ENCODE assay signal across 15 mouse cellular contexts in genomic region chr7:136293536-136294145, GRCm38 (mm10).
DNase-seq lines count a peak whose midpoint lies in the region; ATAC-seq and TF ChIP-seq lines count a peak whose summit lies in the region.
"Had no signal": no experiment of that assay in that cellular context is flagged by ENCODE, and none has a peak within 500 bp of the region (broad histone marks: within the 10 kb centered on the region; RNA-seq: fewer than 3 reads in every experiment).

No protein-coding gene starts in this region.

- ATAC-seq in hindbrain, embryonic 16.5 days: peak; percentile 45; the same call in 1 of the 2 replicates
- ATAC-seq in hindbrain, embryonic 11.5 days (ENCODE audit: low FRiP score): no peak
- ATAC-seq in midbrain, postnatal 0 days (ENCODE audit: low FRiP score): no peak
- ATAC-seq: inflammation-experienced regulatory T-cells, adult 6 months had no signal

- intact Hi-C loops in gastrocnemius, postnatal 14 days (cut with DNase I; ENCODE audit: low total_unique reads): loop anchor here (10.0 kb wide), 1 partner anchor 149 kb away; no protein-coding TSS in a partner anchor

- H3K4me1 ChIP-seq in hindbrain, embryonic 16.5 days (ENCODE audit: control insufficient read depth, insufficient read depth, low read depth, low read length): no peaks in the 10 kb centered on the region
- H3K4me1 ChIP-seq in hindbrain, embryonic 11.5 days (replicated peaks; ENCODE audit: control insufficient read depth, insufficient read depth, low read length): no peaks in the 10 kb centered on the region
- no peaks in the 10 kb centered on the region for H3K4me1 ChIP-seq in midbrain, postnatal 0 days (ENCODE audit: insufficient read depth, low read length)
- H3K4me1 ChIP-seq: liver, embryonic 13.5 days had no signal

- H3K4me2 ChIP-seq in hindbrain, embryonic 16.5 days (ENCODE audit: low read length): no peak overlapping the region
- no peak overlapping the region for H3K4me2 ChIP-seq in hindbrain, embryonic 11.5 days (replicated peaks; ENCODE audit: low read depth, low read length)
- H3K4me2 ChIP-seq in midbrain, postnatal 0 days (ENCODE audit: low read depth, low read length, poor library complexity, severe bottlenecking): no peak overlapping the region
- H3K4me2 ChIP-seq: liver, embryonic 13.5 days; neural tube, embryonic 12.5 days had no signal

- no peaks in the 10 kb centered on the region for H3K9me3 ChIP-seq in hindbrain, embryonic 16.5 days (ENCODE audit: control insufficient read depth, low read length)
- no peaks in the 10 kb centered on the region for H3K9me3 ChIP-seq in hindbrain, embryonic 11.5 days (ENCODE audit: control insufficient read depth, low read length)
- H3K9me3 ChIP-seq in midbrain, postnatal 0 days (ENCODE audit: low read length): no peaks in the 10 kb centered on the region
- H3K9me3 ChIP-seq: neural tube, embryonic 12.5 days had no signal

- H3K9ac ChIP-seq in hindbrain, embryonic 16.5 days (ENCODE audit: low read depth, low read length): no peak overlapping the region
- H3K9ac ChIP-seq in hindbrain, embryonic 11.5 days (ENCODE audit: low read depth, low read length): no peak overlapping the region
- no peak overlapping the region for H3K9ac ChIP-seq in midbrain, postnatal 0 days (replicated peaks; ENCODE audit: low read length, poor library complexity, severe bottlenecking)
- H3K9ac ChIP-seq: liver, embryonic 13.5 days; neural tube, embryonic 12.5 days had no signal

- H3K36me3 ChIP-seq in hindbrain, embryonic 16.5 days (ENCODE audit: control insufficient read depth, insufficient read depth, low read length): no peaks in the 10 kb centered on the region
- H3K36me3 ChIP-seq in hindbrain, embryonic 11.5 days (ENCODE audit: control insufficient read depth, insufficient read depth, low read length): no peaks in the 10 kb centered on the region
- H3K36me3 ChIP-seq in midbrain, postnatal 0 days (ENCODE audit: insufficient read depth, low read length): no peaks in the 10 kb centered on the region
- H3K36me3 ChIP-seq: G1E; liver, embryonic 13.5 days; neural tube, embryonic 12.5 days had no signal

- H3K4me3 ChIP-seq in hindbrain, embryonic 16.5 days (ENCODE audit: low read length): no peak overlapping the region
- H3K4me3 ChIP-seq in hindbrain, embryonic 11.5 days (ENCODE audit: low read depth, low read length): no peak overlapping the region
- no peak overlapping the region for H3K4me3 ChIP-seq in midbrain, postnatal 0 days (ENCODE audit: low read depth, low read length)
- H3K4me3 ChIP-seq: heart, adult 2 months; layer of hippocampus, adult 2 months; liver, embryonic 13.5 days; neural tube, embryonic 12.5 days had no signal

- 58% methylated on average over 6 of the region's 6 CpGs for WGBS in hindbrain, embryonic 16.5 days
- 76% methylated on average over 6 of the region's 6 CpGs for WGBS in hindbrain, embryonic 11.5 days
- WGBS in midbrain, postnatal 0 days: 68% methylated on average over 6 of the region's 6 CpGs

- no peak for TF ChIP-seq CTCF in midbrain, postnatal 0 days (IDR thresholded peaks at IDR 0.05)

- DNase-seq in hindbrain, embryonic 11.5 days (ENCODE audit: low spot score): no peak
- peak; percentile 68 for DNase-seq in ovary, adult 18-20 months (ENCODE audit: low spot score)
- DNase-seq in ovary, postnatal 14 days (ENCODE audit: low spot score): no peak
- peak; percentile 54 to 70 for DNase-seq in adrenal gland, postnatal 36 days
- DNase-seq in midbrain, postnatal 0 days (ENCODE audit: low spot score): peak; percentile 35
- DNase-seq in urinary bladder, adult 2 months (ENCODE audit: low spot score): no peak
- DNase-seq in gastrocnemius, postnatal 14 days: no peak
- DNase-seq: cerebellum, adult 9-10 months; heart, adult 2 months; liver, embryonic 13.5 days had no signal

- H3K27me3 ChIP-seq in hindbrain, embryonic 16.5 days (replicated peaks; ENCODE audit: control insufficient read depth, insufficient read depth, low read length): no peaks in the 10 kb centered on the region
- no peaks in the 10 kb centered on the region for H3K27me3 ChIP-seq in hindbrain, embryonic 11.5 days (ENCODE audit: control insufficient read depth, insufficient read depth, low read length)
- no peaks in the 10 kb centered on the region for H3K27me3 ChIP-seq in midbrain, postnatal 0 days (ENCODE audit: insufficient read depth, low read length)
- H3K27me3 ChIP-seq: liver, embryonic 13.5 days; neural tube, embryonic 12.5 days had no signal

- no peak overlapping the region for H3K27ac ChIP-seq in hindbrain, embryonic 16.5 days (ENCODE audit: low read depth, low read length)
- H3K27ac ChIP-seq in hindbrain, embryonic 11.5 days (ENCODE audit: low read depth, low read length): no peak overlapping the region
- no peak overlapping the region for H3K27ac ChIP-seq in midbrain, postnatal 0 days (ENCODE audit: low read depth, low read length)
- H3K27ac ChIP-seq: heart, adult 2 months; layer of hippocampus, adult 2 months; liver, embryonic 13.5 days; neural tube, embryonic 12.5 days had no signal

Comparison
In these comparisons a context has a peak if more than half of its experiments do, and no peak if none do; other contexts are left out.
1. DNase-seq: peak in ovary, adult 18-20 months (single experiment), adrenal gland, postnatal 36 days (2 of 2) and midbrain, postnatal 0 days (single experiment); none in hindbrain, embryonic 11.5 days (single experiment), ovary, postnatal 14 days (single experiment), urinary bladder, adult 2 months (single experiment) and gastrocnemius, postnatal 14 days (single experiment).